Mouse (Mus musculus) neural tube, embryonic 15.5 days (tissue): ENCODE results near the gene Itgb3bp. TPM values are rescaled to one million over a fixed set of nuclear protein-coding genes. Genes with fewer than 3 reads are reported as not detected.

Experiments used
- ATAC-seq: fragments of 200-750 bp; cut with Nextera tagmentation; 2 replicates; pipeline ENCODE4 v1.8.0; 2017; ENCODE audit warnings: mild to moderate bottlenecking, moderate TSS enrichment, moderate library complexity; ENCODE audit not compliant: low FRiP score
- H3K27ac ChIP-seq: fragments of 300-500 bp; sonication (generic); replicated peaks from 2 replicates; pipeline ENCODE4 v1.5.1; 2015; ENCODE audit warnings: mild to moderate bottlenecking, inconsistent platforms
- H3K27me3 ChIP-seq: fragments of 300-500 bp; sonication (generic); replicated peaks from 2 replicates; pipeline ENCODE4 v1.6.1; 2015; ENCODE audit warnings: inconsistent platforms
- H3K36me3 ChIP-seq: fragments of 300-500 bp; sonication (generic); 2 replicates; pipeline ENCODE4 v1.6.1; 2015; ENCODE audit warnings: inconsistent platforms
- H3K4me1 ChIP-seq: fragments of 300-500 bp; sonication (generic); 2 replicates; pipeline ENCODE4 v1.6.1; 2015; ENCODE audit warnings: inconsistent platforms
- H3K4me2 ChIP-seq: fragments of 300-500 bp; sonication (generic); 2 replicates; pipeline ENCODE4 v1.6.1; 2015; ENCODE audit warnings: inconsistent platforms, mild to moderate bottlenecking, moderate library complexity
- H3K4me3 ChIP-seq: fragments of 300-500 bp; sonication (generic); replicated peaks from 2 replicates; pipeline ENCODE4 v1.5.1; 2015; ENCODE audit warnings: mild to moderate bottlenecking, inconsistent platforms
- H3K9ac ChIP-seq: fragments of 300-500 bp; sonication (generic); replicated peaks from 2 replicates; pipeline ENCODE4 v1.6.1; 2015; ENCODE audit warnings: mild to moderate bottlenecking, inconsistent platforms
- H3K9me3 ChIP-seq: fragments of 300-500 bp; sonication (generic); replicated peaks from 2 replicates; pipeline ENCODE4 v1.6.1; 2016; ENCODE audit warnings: inconsistent platforms
- WGBS: fragments of 180-500 bp; shearing (Covaris S2); methylation state at CpG from one replicate; pipeline ENCODE4 v1.1.7; 2015; ENCODE audit warnings: mixed read lengths; 5-methylcytosine and 5-hydroxymethylcytosine counted together
- polyA plus RNA-seq: library from polyadenylated mRNA; unstranded; fragments of >200 nt; fragmentation: Nextera tagmentation; extraction: Ambion mirVana; gene quantifications from 2 replicates; pipeline ENCODE4 v1.2.1, GENCODE M21; 2015

Itgb3bp gene
- polyA plus RNA-seq, 1 experiment from 2014 or later: 13.1 TPM

GRCm38 (mm10) chr4:99792365-99792764 is 137.2 kb downstream of the Itgb3bp start:
- Histone ChIP-seq H3K27ac (no peak overlapping the region), H3K4me3 (no peak overlapping the region), H3K9ac (no peak overlapping the region), H3K9me3 (0 out of 2 replicates have a peak, but pooled peaks cover 3% of the 10 kb centered on the region), H3K36me3 (no peaks in the 10 kb centered on the region), H3K4me2 (no peak overlapping the region), H3K27me3 (no peaks in the 10 kb centered on the region), H3K4me1 (no peaks in the 10 kb centered on the region)
- ATAC-seq: no peak
- WGBS: 87% methylated on average over 6 of the region's 6 CpGs

GRCm38 (mm10) chr4:99773041-99773440 is 156.6 kb downstream of the Itgb3bp start:
- Histone ChIP-seq H3K36me3 (no peaks in the 10 kb centered on the region), H3K9ac (no peak overlapping the region), H3K4me2 (no peak overlapping the region), H3K9me3 (no peaks in the 10 kb centered on the region), H3K4me1 (no peaks in the 10 kb centered on the region), H3K27me3 (no peaks in the 10 kb centered on the region), H3K27ac (no peak overlapping the region), H3K4me3 (no peak overlapping the region)
- 61% methylated on average over 1 of the region's 1 CpGs for WGBS
- no peak for ATAC-seq

GRCm38 (mm10) chr4:99770555-99770954 is 159.1 kb downstream of the Itgb3bp start:
- H3K9ac ChIP-seq: no peak overlapping the region
- no peak overlapping the region for H3K27ac ChIP-seq
- no peak overlapping the region for H3K4me3 ChIP-seq
- H3K9me3 ChIP-seq: no peaks in the 10 kb centered on the region
- WGBS: 88% methylated on average over 5 of the region's 5 CpGs
- H3K27me3 ChIP-seq: no peaks in the 10 kb centered on the region
- ATAC-seq: no peak
- no peak overlapping the region for H3K4me2 ChIP-seq
- no peaks in the 10 kb centered on the region for H3K36me3 ChIP-seq
- H3K4me1 ChIP-seq: no peaks in the 10 kb centered on the region

- WGBS: 58% methylated on average over 1 of the region's 1 CpGs
- peak; percentile 69; the same call in 1 of the 2 replicates for ATAC-seq
- no peak overlapping the region for H3K4me3 ChIP-seq
These were observed 162.9 kb downstream of the Itgb3bp start for GRCm38 (mm10) chr4:99766753-99767152.

GRCm38 (mm10) chr4:99766303-99766702 is 163.3 kb downstream of the Itgb3bp start:
- no peak overlapping the region for H3K27ac ChIP-seq
- 78% methylated on average over 5 of the region's 5 CpGs for WGBS
- ATAC-seq: no peak
- H3K9ac ChIP-seq: no peak overlapping the region
- H3K27me3 ChIP-seq: no peaks in the 10 kb centered on the region
- no peaks in the 10 kb centered on the region for H3K9me3 ChIP-seq
- H3K4me3 ChIP-seq: no peak overlapping the region
- H3K4me2 ChIP-seq: no peak overlapping the region
- H3K36me3 ChIP-seq: no peaks in the 10 kb centered on the region
- H3K4me1 ChIP-seq: no peaks in the 10 kb centered on the region

More at GRCm38 (mm10) chr4:99766753-99767152, 162.9 kb downstream of the Itgb3bp start:
- Histone ChIP-seq H3K9me3 (no peaks in the 10 kb centered on the region), H3K4me1 (no peaks in the 10 kb centered on the region), H3K36me3 (no peaks in the 10 kb centered on the region), H3K27ac (no peak overlapping the region), H3K27me3 (no peaks in the 10 kb centered on the region), H3K9ac (no peak overlapping the region), H3K4me2 (no peak overlapping the region)

GRCm38 (mm10) chr4:99752426-99752825 is 177.2 kb downstream of the Itgb3bp start:
- no peak overlapping the region for H3K27ac ChIP-seq
- no peak overlapping the region for H3K4me2 ChIP-seq
- no peak overlapping the region for H3K9ac ChIP-seq
- no peaks in the 10 kb centered on the region for H3K9me3 ChIP-seq
- 0 out of 2 replicates have a peak, but pooled peaks cover 3% of the 10 kb centered on the region for H3K36me3 ChIP-seq
- ATAC-seq: no peak
- H3K4me1 ChIP-seq: no peaks in the 10 kb centered on the region
- H3K27me3 ChIP-seq: no peaks in the 10 kb centered on the region
- 86% methylated on average over 5 of the region's 5 CpGs for WGBS
- no peak overlapping the region for H3K4me3 ChIP-seq

- H3K27me3 ChIP-seq: no peaks in the 10 kb centered on the region
- H3K4me2 ChIP-seq: no peak overlapping the region
- H3K4me1 ChIP-seq: no peaks in the 10 kb centered on the region
- H3K9ac ChIP-seq: no peak overlapping the region
- WGBS: 53% methylated on average over 7 of the region's 7 CpGs
- no peak for ATAC-seq
- no peaks in the 10 kb centered on the region; the same call in 1 of the 2 replicates for H3K36me3 ChIP-seq
- H3K9me3 ChIP-seq: no peaks in the 10 kb centered on the region
- no peak overlapping the region for H3K27ac ChIP-seq
- H3K4me3 ChIP-seq: no peak overlapping the region
These were observed 189.8 kb downstream of the Itgb3bp start for GRCm38 (mm10) chr4:99739836-99740235.

- H3K27ac ChIP-seq: no peak overlapping the region
- WGBS: 96% methylated on average over 8 of the region's 8 CpGs
- H3K4me1 ChIP-seq: no peaks in the 10 kb centered on the region
- no peaks in the 10 kb centered on the region for H3K27me3 ChIP-seq
- ATAC-seq: no peak
- H3K4me2 ChIP-seq: no peak overlapping the region
- H3K9ac ChIP-seq: no peak overlapping the region
- H3K36me3 ChIP-seq: peaks cover 40% of the 10 kb centered on the region
- no peak overlapping the region for H3K4me3 ChIP-seq
- H3K9me3 ChIP-seq: 0 out of 2 replicates have a peak, but pooled peaks cover 11% of the 10 kb centered on the region
These were observed 203.6 kb downstream of the Itgb3bp start for GRCm38 (mm10) chr4:99725914-99726451.

GRCm38 (mm10) chr4:99724331-99724730 is 205.3 kb downstream of the Itgb3bp start:
- no peak overlapping the region for H3K9ac ChIP-seq
- no peaks in the 10 kb centered on the region for H3K9me3 ChIP-seq
- no peaks in the 10 kb centered on the region for H3K4me1 ChIP-seq
- 94% methylated on average over 4 of the region's 4 CpGs for WGBS
- H3K4me3 ChIP-seq: no peak overlapping the region
- H3K4me2 ChIP-seq: no peak overlapping the region
- no peaks in the 10 kb centered on the region for H3K27me3 ChIP-seq
- H3K27ac ChIP-seq: no peak overlapping the region
- no peak for ATAC-seq
- H3K36me3 ChIP-seq: peaks cover 24% of the 10 kb centered on the region

- no peak overlapping the region for H3K9ac ChIP-seq
- H3K4me2 ChIP-seq: no peak overlapping the region
- H3K4me3 ChIP-seq: no peak overlapping the region
- no peaks in the 10 kb centered on the region for H3K9me3 ChIP-seq
- no peak for ATAC-seq
- no peak overlapping the region for H3K27ac ChIP-seq
- H3K27me3 ChIP-seq: no peaks in the 10 kb centered on the region
- WGBS: 79% methylated on average over 4 of the region's 4 CpGs
- no peaks in the 10 kb centered on the region; the same call in 1 of the 2 replicates for H3K36me3 ChIP-seq
- peaks cover 9% of the 10 kb centered on the region for H3K4me1 ChIP-seq
These were observed 211.7 kb downstream of the Itgb3bp start for GRCm38 (mm10) chr4:99717905-99718304.

- Histone ChIP-seq H3K27me3 (no peaks in the 10 kb centered on the region), H3K9ac (peak overlapping the region; percentile 74), H3K9me3 (no peaks in the 10 kb centered on the region), H3K4me3 (peak overlapping the region; percentile 66), H3K4me1 (peaks cover 9% of the 10 kb centered on the region), H3K36me3 (no peaks in the 10 kb centered on the region; the same call in 1 of the 2 replicates), H3K4me2 (peak overlapping the region; percentile 90), H3K27ac (peak overlapping the region; percentile 66)
- peak; percentile 71 for ATAC-seq
- WGBS: 25% methylated on average over 25 of the region's 25 CpGs
These were observed 213.7 kb downstream of the Itgb3bp start for GRCm38 (mm10) chr4:99715783-99716416.
